Mouse (Mus musculus) macrophage (primary cell): ENCODE results near the gene Selenos. TPM values are rescaled to one million over a fixed set of nuclear protein-coding genes. Genes with fewer than 3 reads are reported as not detected.

Experiments
- polyA plus RNA-seq: library from polyadenylated mRNA; stranded (reverse); fragments of 250-400 nt; gene quantifications from 3 replicates; pipeline ENCODE4 v1.2.4, GENCODE M21; 2018; ENCODE audit warnings: inconsistent platforms

The Selenos gene
- polyA plus RNA-seq, 1 experiment from 2014 or later, result 70.7 TPM

Other genes starting within 250 kb of the Selenos start
- not detected in 3 replicates for gene Pcsk6, start 217.9 kb upstream of the Selenos start, polyA plus RNA-seq
- gene Gm45213, start 36.0 kb upstream of the Selenos start, polyA plus RNA-seq, result not detected in 3 replicates
- gene Snrpa1, start 20.6 kb upstream of the Selenos start, polyA plus RNA-seq, result 20.5 to 65.1 TPM (median 22.8 TPM) in 3 replicates
- gene Chsy1, start 29.9 kb downstream of the Selenos start, polyA plus RNA-seq, result 4.8 to 6.6 TPM (median 5.3 TPM) in 3 replicates